Mouse (Mus musculus): ENCODE data around the gene a. TPM values are rescaled to one million over a fixed set of nuclear protein-coding genes. Genes with fewer than 3 reads are reported as not detected.
A peak's percentile ranks its signal among the peaks of the same experiment; 100 is the strongest.
"Not testable (repeated sequence)": the region's sequence is repeated elsewhere in the genome, so short reads cannot be mapped to it uniquely, and the experiment has no call there.

The a gene
- total RNA-seq, 2 experiments from 2014 or later = not detected

DNA sequence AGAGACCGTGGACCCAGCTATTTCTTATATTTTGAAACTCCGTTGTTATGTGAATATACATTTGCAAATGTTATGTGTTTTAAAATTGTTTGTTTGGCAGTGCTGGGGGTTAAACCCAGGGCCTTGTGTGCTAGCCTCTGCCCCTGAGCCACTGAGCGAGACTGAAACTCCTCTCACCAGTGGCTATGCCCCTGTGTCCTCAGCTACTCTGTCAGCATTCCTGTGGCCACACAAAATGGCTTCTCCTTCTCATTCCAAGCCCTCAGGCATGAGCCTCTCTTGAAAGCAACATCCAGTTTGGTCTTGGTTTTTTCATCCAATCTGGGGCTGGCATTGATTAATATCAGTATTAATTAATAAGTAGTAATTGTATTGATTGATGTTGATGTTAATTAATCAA is 168.7 kb downstream of the a start:
- no peak for TF ChIP-seq CTCF (conservative IDR thresholded peaks at IDR 0.05)
- Histone ChIP-seq H3K27ac (no peak overlapping the region), H3K4me3 (no peak overlapping the region)
- DNase-seq (ENCODE audit: low spot score in 2 of 2) = no peak

DNA sequence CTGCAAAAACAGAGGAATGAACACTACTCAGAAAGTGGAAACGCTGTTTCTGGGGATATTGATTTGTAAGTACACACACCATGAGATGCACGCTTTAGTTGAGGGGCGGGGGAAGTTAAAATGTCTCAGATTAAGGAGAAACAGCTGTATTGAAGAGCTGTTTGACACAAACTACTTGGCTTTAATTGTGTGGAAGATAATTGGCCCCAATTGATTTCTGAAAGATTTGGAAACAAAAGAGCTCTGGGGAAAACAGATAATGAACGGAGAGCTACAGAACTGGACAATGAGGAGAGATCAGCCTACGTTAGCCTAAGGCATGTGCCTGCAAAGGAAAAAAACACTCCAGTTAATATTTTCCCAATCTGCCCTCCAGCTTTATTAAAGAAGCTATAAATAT is 172.0 kb downstream of the a start:
- H3K4me3 ChIP-seq = no peak overlapping the region
- no peak for TF ChIP-seq CTCF (conservative IDR thresholded peaks at IDR 0.05)
- H3K27ac ChIP-seq = no peak overlapping the region
- no peak for DNase-seq (ENCODE audit: low spot score in 2 of 2)

DNA sequence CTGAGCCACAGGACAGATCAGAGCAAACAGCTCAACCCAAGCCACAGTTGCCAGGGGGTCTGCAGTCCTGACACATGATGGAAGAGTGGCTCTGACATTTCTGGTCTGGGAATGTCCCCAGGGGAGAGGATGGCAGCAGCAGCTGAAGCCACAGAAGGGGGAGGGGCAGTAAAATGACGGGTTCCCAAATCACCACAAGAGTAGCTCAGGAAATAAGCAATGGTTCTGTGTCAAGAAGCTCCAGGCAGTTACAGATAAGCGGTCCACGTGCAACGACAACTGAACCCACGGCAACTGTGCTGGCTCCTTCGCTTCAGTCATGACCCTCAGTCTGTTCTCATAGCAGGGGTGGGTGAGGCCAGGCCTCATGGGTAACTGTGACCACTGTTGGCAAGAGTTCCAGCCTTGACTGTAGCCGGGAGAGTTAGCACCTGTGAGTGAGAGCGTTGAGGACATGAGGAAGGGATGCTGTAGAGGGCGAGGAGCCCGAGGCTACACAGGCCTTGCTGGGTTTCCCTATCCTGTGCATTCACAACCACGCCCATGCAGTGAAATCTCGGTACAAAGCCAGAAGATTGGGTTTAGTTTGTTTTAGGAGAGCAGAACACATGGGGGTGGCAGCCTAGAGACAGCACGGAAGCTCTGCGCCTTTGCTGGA is 178.7 kb downstream of the a start:
- not testable (repeated sequence) for DNase-seq (ENCODE audit: low spot score in 2 of 2); H3K27ac ChIP-seq; H3K4me3 ChIP-seq

DNA sequence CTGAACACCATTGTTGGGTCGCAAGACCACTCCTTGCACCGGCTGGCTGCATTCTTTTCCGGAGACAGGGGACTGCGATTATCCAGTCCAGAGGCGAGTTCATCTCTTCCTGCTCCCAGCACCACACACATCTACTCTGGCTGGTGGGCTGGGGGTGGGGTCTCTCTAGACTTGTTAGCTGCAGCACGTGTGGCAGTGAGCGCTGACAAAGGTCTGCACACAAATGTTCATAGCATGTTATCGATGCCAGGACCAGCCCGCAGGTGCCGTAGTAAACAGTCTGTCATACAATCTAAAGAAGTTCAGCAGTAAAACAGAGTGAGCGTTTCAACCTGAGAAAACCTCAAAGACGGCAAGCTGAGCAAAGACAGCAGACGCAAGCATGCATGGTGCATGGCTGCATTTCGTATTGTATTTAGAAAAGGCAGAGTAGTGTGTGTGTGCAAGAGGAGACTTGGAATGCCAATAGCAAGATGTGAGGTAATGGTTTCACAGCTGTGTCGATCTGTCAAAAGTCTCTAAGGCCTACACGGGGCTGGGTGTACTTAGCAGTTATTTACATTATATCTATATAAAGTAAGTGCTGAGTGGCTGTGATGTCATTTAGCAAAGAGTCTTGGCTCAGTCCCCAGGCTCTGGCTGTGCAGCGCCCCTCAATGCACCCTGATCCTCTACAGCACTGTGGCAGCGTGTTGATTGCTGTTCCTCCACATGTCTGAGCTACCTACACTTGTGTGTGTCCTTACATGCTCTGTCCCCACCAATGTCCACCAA is 180.9 kb downstream of the a start:
- no peak overlapping the region for H3K4me3 ChIP-seq
- no peak for TF ChIP-seq CTCF (conservative IDR thresholded peaks at IDR 0.05)
- no peak for DNase-seq (ENCODE audit: low spot score in 2 of 2)
- H3K27ac ChIP-seq = no peak overlapping the region

DNA sequence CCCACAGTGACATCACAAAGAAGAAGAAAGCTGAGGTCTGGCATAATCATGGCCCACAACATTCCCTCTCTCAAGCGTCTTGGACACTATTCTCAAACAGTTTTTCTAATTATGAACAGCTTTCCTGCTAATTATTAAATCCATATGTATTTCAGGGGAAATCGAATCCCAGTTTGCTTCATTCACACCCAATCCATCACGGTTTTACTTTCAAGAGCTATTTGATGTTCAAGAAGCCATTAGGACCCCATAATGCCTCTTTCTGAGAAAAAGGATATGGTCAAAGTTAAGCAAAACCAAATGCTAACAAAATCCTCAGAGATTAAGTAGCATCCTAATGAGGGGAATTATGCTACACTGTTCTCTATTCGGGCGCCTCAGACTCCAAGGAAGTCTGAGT is 181.8 kb downstream of the a start:
- Histone ChIP-seq H3K27ac (no peak overlapping the region), H3K4me3 (no peak overlapping the region)
- TF ChIP-seq CTCF (conservative IDR thresholded peaks at IDR 0.05) = no peak
- no peak for DNase-seq (ENCODE audit: low spot score in 2 of 2)

DNA sequence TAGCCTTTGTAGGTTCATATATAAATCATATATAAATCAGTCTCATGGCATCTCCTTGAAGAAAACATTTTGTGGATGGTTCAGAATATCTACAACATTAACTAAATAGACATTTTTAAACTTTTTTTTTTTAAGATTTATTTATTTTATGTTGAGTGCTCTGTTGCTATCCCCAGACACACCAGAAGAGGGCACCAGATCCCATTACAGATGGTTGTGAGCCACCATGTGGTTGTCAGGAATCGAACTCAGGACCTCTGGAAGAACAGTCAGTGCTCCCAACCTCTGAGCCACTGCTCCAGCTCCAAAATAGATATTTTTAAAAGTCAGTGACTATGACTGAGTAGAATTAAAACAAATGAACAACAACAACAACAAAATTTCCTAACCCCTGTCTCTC is 195.4 kb downstream of the a start:
- Histone ChIP-seq H3K27ac (no peak overlapping the region), H3K4me3 (no peak overlapping the region)
- DNase-seq (ENCODE audit: low spot score in 2 of 2) = no peak
- TF ChIP-seq CTCF (conservative IDR thresholded peaks at IDR 0.05) = peak; percentile 54

DNA sequence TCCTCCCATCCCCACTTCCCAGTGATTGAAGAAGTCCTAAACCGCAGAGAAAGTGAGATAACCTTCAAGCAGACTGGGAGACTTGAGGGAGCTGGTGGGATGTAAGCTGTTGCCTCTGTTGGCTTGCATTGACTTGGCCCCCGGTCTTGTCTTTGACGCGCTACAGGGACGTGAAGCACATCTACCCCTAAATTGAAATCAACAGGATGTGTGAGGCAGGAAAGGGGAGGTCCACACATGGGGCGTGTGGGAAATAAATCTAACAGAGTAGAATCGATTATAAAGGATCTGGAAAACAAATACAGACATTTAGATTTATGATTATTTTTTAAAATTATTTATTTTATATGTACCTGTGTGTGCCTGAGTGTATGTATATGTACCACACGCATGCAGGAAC is 200.2 kb downstream of the a start:
- no peak overlapping the region for H3K4me3 ChIP-seq
- no peak overlapping the region for H3K27ac ChIP-seq
- TF ChIP-seq CTCF (conservative IDR thresholded peaks at IDR 0.05) = no peak
- DNase-seq (ENCODE audit: low spot score in 2 of 2) = no peak

DNA sequence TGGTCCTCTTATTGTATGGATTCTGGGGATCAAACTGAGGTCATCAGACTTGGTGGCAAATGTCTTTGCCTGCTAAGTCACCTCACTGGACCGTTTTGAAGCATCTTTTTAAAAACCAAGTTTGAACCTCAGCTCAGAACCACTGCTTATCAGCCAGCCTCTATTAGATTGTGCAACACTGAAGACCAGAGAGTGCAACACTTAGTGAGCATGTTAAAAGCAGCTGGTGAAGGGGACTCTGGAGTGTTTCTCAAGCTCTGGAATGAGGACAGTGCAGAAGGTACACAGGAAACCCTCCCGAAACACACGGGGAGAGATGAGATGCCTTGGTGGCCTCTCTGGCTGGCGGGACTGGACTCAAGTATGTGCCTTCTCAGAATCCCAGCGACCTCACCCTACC is 200.9 kb downstream of the a start:
- no peak for DNase-seq (ENCODE audit: low spot score in 2 of 2)
- TF ChIP-seq CTCF (conservative IDR thresholded peaks at IDR 0.05) = no peak
- Histone ChIP-seq H3K27ac (no peak overlapping the region), H3K4me3 (no peak overlapping the region)

DNA sequence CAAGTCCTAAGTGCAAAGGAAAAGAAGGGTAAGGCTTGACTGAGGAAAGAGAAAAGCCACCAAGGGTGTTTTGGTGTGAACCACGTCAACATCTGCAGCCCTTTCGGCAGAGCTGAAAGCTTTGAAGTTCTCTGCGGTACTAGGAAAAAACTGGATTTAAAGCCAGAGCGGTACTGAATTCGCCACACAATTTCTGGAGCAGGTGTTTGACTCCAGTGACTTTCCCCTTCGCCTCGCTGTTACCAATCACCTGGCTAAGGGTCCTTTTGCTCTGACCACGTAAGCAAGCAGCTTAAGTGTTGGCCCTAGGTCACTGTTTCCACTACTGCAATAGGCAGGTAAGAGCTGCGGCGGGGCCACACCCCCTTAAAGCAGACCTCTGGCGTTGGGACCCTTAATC is 214.3 kb downstream of the a start:
- H3K4me3 ChIP-seq = no peak overlapping the region
- DNase-seq (ENCODE audit: low spot score in 2 of 2) = no peak
- H3K27ac ChIP-seq = no peak overlapping the region
- no peak for TF ChIP-seq CTCF (conservative IDR thresholded peaks at IDR 0.05)

DNA sequence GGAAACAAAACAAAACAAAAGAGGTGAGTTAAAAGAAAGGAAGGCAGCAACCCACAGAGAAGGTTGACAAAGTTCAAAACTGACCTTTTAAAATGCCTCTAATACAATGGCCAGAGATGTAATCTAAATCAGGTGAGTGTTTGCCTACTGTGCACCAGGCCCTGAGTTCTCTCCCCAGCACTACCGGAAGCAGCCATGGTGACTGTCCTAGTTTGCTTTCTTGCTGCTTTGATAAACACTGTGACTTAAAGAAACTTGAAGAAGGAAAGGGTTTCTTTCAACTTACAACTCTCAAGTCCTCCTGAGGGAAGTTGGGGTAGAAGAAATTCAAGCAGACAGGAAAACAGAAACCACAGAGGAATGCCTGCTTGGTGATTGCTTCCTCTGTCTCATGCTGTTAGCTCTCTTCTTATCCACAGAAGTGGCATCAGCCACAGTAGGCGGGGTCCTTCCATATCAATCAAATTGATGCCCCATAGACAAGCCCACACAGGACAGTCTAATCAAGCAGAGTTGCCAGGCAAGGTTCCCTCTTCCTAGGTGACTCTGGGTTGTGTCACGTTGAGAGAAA is 220.0 kb downstream of the a start:
- no peak for TF ChIP-seq CTCF (conservative IDR thresholded peaks at IDR 0.05)
- H3K4me3 ChIP-seq = no peak overlapping the region
- no peak overlapping the region for H3K27ac ChIP-seq
- no peak for DNase-seq (ENCODE audit: low spot score in 2 of 2)

DNA sequence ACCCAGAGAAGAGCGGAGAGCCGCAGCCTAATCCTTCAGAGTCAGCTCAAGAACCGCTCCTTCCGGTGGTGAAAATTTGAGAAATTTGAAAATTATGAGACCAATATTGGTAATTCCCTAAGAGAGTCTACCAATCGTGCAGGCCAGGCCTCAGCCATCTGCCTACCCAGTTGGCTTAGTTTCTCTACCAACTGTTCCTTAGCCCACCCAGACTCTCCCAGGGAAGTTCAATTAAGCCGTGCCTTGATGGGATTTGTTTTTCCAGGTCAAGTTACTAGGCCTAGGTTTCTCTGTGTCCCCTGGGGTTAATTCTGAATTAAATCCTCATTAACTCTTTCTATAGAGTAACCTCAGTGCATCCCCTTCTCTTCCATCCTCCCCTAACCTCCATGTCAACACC is 221.8 kb downstream of the a start:
- TF ChIP-seq CTCF (conservative IDR thresholded peaks at IDR 0.05) = no peak
- no peak overlapping the region for H3K4me3 ChIP-seq
- H3K27ac ChIP-seq = peak overlapping the region; percentile 49; the same call in 1 of the 2 replicates
- DNase-seq (ENCODE audit: low spot score in 2 of 2) = peak in 1 of 2 experiments; percentile 35

DNA sequence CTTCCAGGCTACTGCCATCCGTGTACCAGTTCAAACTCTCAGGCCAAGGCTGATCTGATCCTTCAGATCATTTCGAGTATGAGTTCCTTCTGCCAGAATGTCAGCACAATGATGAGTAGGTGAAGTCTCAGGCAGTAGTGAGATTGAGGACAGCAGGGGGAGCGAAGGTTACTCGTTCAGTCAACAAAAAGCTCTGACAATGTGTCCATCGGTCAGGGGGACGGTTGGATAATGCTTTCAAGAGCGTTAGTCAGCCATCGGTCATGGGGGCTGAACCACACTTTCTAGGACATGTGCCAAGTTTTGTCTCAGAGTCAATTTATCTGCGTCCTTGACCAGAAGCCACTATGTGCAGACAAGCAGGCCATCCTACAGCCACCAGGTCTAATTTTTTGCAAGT is 225.5 kb downstream of the a start:
- H3K27ac ChIP-seq; H3K4me3 ChIP-seq; DNase-seq (ENCODE audit: low spot score in 2 of 2): not testable (repeated sequence)

DNA sequence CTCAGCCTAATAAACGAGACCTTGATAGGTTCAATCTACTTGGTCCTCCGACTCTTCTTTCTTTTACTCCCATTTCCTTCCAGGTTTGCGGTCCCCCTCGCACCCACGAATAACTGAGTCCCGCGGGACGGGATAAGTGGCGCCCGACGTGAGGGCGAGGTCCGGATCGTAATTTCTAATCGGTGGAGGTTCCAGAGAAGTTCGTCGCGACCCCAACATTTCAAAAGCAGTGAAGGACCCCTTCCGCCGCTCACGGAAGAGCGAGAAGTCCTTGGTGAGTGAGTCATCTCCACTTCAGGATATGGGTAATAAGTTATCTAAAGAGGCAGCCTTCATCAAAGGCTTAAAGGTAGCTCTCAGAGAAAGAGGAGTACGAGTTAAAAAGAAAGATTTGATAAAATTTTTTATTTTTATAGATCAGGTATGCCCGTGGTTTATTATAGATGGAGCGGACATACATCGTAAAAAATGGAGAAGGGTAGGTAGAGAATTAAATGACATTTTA is 227.1 kb downstream of the a start, which contains the start of gene Gm14226:
TSS of gene Gm14226 (plus strand) at position 16 of the 505 bp plus-strand sequence.
- peak within 1 kb of the TSS; percentile 83 for H3K27ac ChIP-seq
- H3K4me3 ChIP-seq = peak within 1 kb of the TSS; percentile 56
- DNase-seq (ENCODE audit: low spot score in 2 of 2) = not testable (repeated sequence)
